Mouse (Mus musculus) ES-E14 (cell line): ENCODE data around the gene Sat2. TPM values are rescaled to one million over a fixed set of nuclear protein-coding genes. Genes with fewer than 3 reads are reported as not detected.
"Not testable (repeated sequence)": the region's sequence is repeated elsewhere in the genome, so short reads cannot be mapped to it uniquely, and the experiment has no call there.

ENCODE experiments used
- DNase-seq: peaks from one replicate; pipeline ENCODE4 v3.0.0-alpha.2; 2013; ENCODE audit warnings: low read depth, low spot score
- H3K27ac ChIP-seq: 2 replicates; pipeline ENCODE4 v1.5.1; 2012; ENCODE audit warnings: low read depth, mild to moderate bottlenecking, low read length, moderate library complexity, mixed read lengths; ENCODE audit not compliant: poor library complexity, insufficient read depth, severe bottlenecking
- H3K36me3 ChIP-seq: 2 replicates; pipeline ENCODE4 v1.6.1; 2012; ENCODE audit warnings: mild to moderate bottlenecking, low read length, moderate library complexity, mixed read lengths; ENCODE audit not compliant: control insufficient read depth, poor library complexity, insufficient read depth, severe bottlenecking
- H3K4me1 ChIP-seq, 2 experiments: fragments of 150-350 bp in 1 of 2; sonication (generic) in 1 of 2; 2 replicates each; pipeline ENCODE4 v1.6.1; 2012; ENCODE audit warnings: low read length in 2 of 2, mild to moderate bottlenecking in 1 of 2, mixed read lengths in 1 of 2; ENCODE audit not compliant: control insufficient read depth in 2 of 2, insufficient read depth in 2 of 2, poor library complexity in 1 of 2
- H3K4me3 ChIP-seq, 2 experiments: fragments of 150-350 bp in 1 of 2; sonication (generic) in 1 of 2; 2 replicates each; pipeline ENCODE4 v1.5.1; 2012; ENCODE audit warnings: low read length in 2 of 2, low read depth in 1 of 2, mild to moderate bottlenecking in 1 of 2, mixed read lengths in 1 of 2; ENCODE audit not compliant: insufficient read depth in 1 of 2, poor library complexity in 1 of 2, severe bottlenecking in 1 of 2
- H3K9ac ChIP-seq: 2 replicates; pipeline ENCODE4 v1.6.1; 2012; ENCODE audit warnings: low read depth, mild to moderate bottlenecking, low read length, mixed read lengths; ENCODE audit not compliant: poor library complexity, insufficient read depth, severe bottlenecking
- H3K9me3 ChIP-seq: fragments of 150-350 bp; sonication (generic); 2 replicates; pipeline ENCODE4 v1.6.1; 2012; ENCODE audit warnings: low read depth, mild to moderate bottlenecking, low read length; ENCODE audit not compliant: control insufficient read depth, insufficient read depth
- CHD2 ChIP-seq: IDR thresholded peaks from 2 replicates; pipeline ENCODE4 v1.6.1; 2014; ENCODE audit warnings: mild to moderate bottlenecking, low read depth, low read length, inconsistent platforms
- HCFC1 ChIP-seq: IDR thresholded peaks from 2 replicates; pipeline ENCODE4 v1.6.1; 2012; ENCODE audit warnings: low read length, inconsistent platforms, borderline replicate concordance; ENCODE audit not compliant: insufficient read depth
- MAFK ChIP-seq: IDR thresholded peaks from 2 replicates; pipeline ENCODE4 v1.6.1; 2014; ENCODE audit warnings: mild to moderate bottlenecking, low read depth, low read length, inconsistent platforms; ENCODE audit not compliant: insufficient read depth
- ZC3H11A ChIP-seq: IDR thresholded peaks from 2 replicates; pipeline ENCODE4 v1.6.1; 2012; ENCODE audit warnings: low read depth, mild to moderate bottlenecking, inconsistent platforms, low read length, borderline replicate concordance
- ZNF384 ChIP-seq: IDR thresholded peaks from 2 replicates; pipeline ENCODE4 v1.6.1; 2012; ENCODE audit warnings: low read depth, low read length, inconsistent platforms
- in situ Hi-C, 2 experiments: fragments of 600-800 bp; cut with MboI; formaldehyde crosslinking; loops; one replicate each; pipeline ENCODE4 v1.15.1; 2025; ENCODE audit warnings: low sequenced_read_pairs in 2 of 2, inconsistent platforms in 1 of 2; ENCODE audit not compliant: unreplicated experiment in 2 of 2
- total RNA-seq: library from RNA; depleted of rRNA; stranded (reverse); fragments of 300-350 nt; gene quantifications from 2 replicates; pipeline ENCODE4 v1.2.3, GENCODE M21; 2012

The Sat2 gene
- total RNA-seq, 1 experiment = 3.6 TPM

DNA sequence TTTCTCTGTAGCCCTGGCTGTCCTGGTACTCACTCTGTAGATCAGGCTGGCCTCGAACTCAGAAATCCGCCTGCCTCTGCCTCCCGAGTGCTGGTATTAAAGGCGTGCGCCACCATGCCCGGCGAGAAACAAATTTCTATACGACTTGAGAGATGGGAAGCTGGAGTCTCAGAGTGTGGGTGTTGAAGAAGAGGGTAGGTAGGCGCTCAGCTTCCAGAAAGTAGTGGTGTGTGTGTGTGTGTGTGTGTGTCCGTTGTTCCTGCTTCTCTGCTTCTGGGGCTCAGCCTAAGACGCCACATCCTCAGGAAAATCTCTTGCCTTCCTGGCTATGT is 7.6 kb upstream of the Sat2 start:
- in situ Hi-C loops, H3K27ac ChIP-seq, DNase-seq, H3K36me3 ChIP-seq, H3K4me1 ChIP-seq, H3K9me3 ChIP-seq: not testable (repeated sequence)
- H3K4me3 ChIP-seq = peak overlapping the region in 1 of 2 experiments; percentile 37; a peak in 2 of 4 replicates
- peak; percentile 66; the same call in 1 of the 2 replicates for TF ChIP-seq ZNF384
- peak overlapping the region; percentile 35; the same call in 1 of the 2 replicates for H3K9ac ChIP-seq

DNA sequence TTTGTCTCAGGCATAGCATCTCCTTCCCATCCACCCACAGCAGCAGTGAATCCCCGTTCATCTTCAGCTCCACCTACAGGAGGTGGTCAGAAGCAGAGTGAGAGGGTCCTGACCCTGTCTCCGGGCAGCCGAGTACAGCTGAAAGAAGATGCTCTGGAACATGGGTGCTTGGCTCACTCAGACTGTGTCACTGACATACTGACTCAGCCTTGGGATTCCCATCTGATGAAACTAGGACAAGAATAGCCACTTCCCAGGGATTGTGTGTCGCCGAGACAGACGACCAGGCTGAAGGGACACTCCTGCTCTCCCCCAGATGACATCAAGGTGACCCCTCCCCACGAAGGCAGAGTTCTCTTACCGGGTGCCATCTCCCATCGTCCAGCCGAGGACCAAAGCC is 5.0 kb upstream of the Sat2 start:
- DNase-seq = no peak
- no peaks in the 10 kb centered on the region for H3K9me3 ChIP-seq
- TF ChIP-seq ZNF384 (no peak), ZC3H11A (no peak), MAFK (no peak), CHD2 (no peak), HCFC1 (no peak)
- no peak overlapping the region for H3K4me3 ChIP-seq
- H3K4me1 ChIP-seq = peaks cover 0 to 2% of the 10 kb centered on the region in 2 experiments; a peak in 1 of 4 replicates
- H3K36me3 ChIP-seq = no peaks in the 10 kb centered on the region
- no peak overlapping the region for H3K27ac ChIP-seq
- H3K9ac ChIP-seq = no peak overlapping the region
- in situ Hi-C loops = no loop called here

DNA sequence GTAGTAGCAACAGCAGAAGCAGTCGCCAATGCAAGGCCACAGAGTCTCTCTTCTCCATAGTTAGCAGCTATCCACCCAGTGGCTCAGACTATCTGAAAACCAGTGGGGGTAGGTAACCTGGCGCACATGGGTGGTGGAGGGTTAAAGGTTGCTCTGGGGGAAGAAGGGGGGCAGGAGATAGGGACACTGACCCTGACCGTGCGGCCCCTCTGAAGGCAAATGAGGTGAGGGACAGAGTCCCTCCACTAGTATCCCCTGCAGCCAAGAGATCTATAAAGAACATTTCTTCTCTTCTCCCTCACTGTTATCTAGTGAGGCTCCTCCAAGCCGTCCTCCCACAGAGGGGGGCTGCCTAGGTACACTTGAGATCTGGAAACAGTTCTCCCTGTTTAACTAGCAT is 4.0 kb upstream of the Sat2 start, which contains the start of gene Shbg:
TSS of gene Shbg (minus strand) at position 101 of the 400 bp plus-strand sequence.
- in situ Hi-C loops = no loop called here
- H3K36me3 ChIP-seq = no peaks in the 10 kb centered on the region
- no peak within 1 kb of the TSS for H3K4me3 ChIP-seq
- H3K9ac ChIP-seq = no peak within 1 kb of the TSS
- no peaks in the 10 kb centered on the region for H3K9me3 ChIP-seq
- peaks cover 0 to 9% of the 10 kb centered on the region in 2 experiments; a peak in 2 of 4 replicates for H3K4me1 ChIP-seq
- H3K27ac ChIP-seq = no peak within 1 kb of the TSS
- TF ChIP-seq ZNF384 = no peak
- no peak for TF ChIP-seq CHD2
- TF ChIP-seq ZC3H11A = no peak
- no peak for TF ChIP-seq MAFK
- no peak for TF ChIP-seq HCFC1
- DNase-seq = no peak

DNA sequence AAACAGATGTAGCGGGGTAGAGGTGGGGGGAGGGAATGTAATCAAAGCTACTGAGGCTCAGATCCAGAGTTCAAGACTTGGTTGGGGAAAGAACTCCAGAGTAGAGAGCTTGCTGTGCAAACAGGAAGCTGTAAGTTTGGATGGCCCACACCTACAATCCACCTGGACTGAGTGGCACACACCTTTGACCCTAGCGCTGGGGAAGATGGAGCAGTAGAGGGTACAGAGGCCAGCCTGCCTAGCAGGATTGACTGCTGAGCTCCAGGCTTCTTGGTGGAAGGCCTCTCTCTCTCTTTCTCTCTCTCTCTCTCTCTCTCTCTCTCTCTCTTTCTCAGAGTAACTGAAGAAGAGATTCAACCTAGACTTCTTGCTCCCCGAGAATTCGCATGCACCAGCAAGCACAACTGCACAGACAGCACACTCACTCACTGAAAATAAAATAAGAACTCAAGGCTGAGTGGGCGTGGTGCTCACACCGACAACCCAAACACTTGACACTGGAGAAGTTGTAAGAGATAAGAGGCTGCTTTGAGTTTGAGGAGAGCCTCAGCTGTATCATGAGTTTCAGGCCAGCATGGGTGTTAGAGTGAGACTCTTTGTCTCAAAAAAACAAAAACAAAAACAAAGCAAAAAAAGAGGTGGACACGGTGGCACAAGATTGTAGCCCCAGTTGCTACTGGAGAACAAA is 1.3 kb upstream of the Sat2 start:
- no peak overlapping the region for H3K27ac ChIP-seq
- in situ Hi-C loops = no loop called here
- H3K9me3 ChIP-seq = no peaks in the 10 kb centered on the region
- no peaks in the 10 kb centered on the region for H3K36me3 ChIP-seq
- peaks cover 2 to 9% of the 10 kb centered on the region in 2 experiments; a peak in 2 of 4 replicates for H3K4me1 ChIP-seq
- no peak for DNase-seq
- TF ChIP-seq ZNF384 (no peak), MAFK (no peak), ZC3H11A (no peak), HCFC1 (no peak)
- H3K4me3 ChIP-seq = no peak overlapping the region
- H3K9ac ChIP-seq = no peak overlapping the region

DNA sequence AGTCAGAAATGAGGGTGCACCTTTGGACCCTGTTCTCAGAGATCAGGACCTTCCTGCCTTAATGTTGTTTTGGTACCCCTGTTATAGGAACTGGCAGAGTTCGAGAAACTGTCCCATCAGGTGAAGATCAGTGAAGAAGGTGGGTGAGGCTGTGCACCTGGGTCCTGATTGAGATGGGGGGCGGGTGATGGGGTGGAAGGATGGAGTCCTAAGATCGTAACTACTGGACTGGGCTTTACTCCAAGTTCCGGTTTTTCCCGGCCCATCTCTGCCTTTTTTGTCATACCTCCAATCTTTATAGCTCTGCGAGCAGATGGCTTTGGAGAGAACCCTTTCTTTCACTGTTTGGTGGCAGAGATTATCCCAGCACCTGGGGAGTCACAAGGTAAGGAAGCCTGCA is 582 bp downstream of the Sat2 start:
- Histone ChIP-seq H3K9ac (peak overlapping the region; percentile 67), H3K4me1 (peaks cover 2 to 9% of the 10 kb centered on the region in 2 experiments; a peak in 2 of 4 replicates), H3K9me3 (no peaks in the 10 kb centered on the region), H3K36me3 (no peaks in the 10 kb centered on the region), H3K27ac (no peak overlapping the region), H3K4me3 (peak overlapping the region; percentile 44 to 88)
- TF ChIP-seq ZNF384 (no peak), CHD2 (no peak), ZC3H11A (no peak), HCFC1 (no peak), MAFK (no peak)
- DNase-seq = no peak
- in situ Hi-C loops = no loop called here
